Mouse (Mus musculus) heart, embryonic 10.5 days (tissue): Measurements from ENCODE around the gene Selenov. TPM values are rescaled to one million over a fixed set of nuclear protein-coding genes. Genes with fewer than 3 reads are reported as not detected.

Experiments used
- DNase-seq: peaks from one replicate; pipeline ENCODE4 v3.0.0-alpha.2; 2017; ENCODE audit warnings: low spot score
- H3K27ac ChIP-seq: fragments of 300-500 bp; sonication (generic); 2 replicates; pipeline ENCODE4 v1.5.1; 2016; ENCODE audit warnings: mild to moderate bottlenecking
- H3K27me3 ChIP-seq: fragments of 300-500 bp; sonication (generic); 2 replicates; pipeline ENCODE4 v1.6.1; 2016; ENCODE audit warnings: mild to moderate bottlenecking; ENCODE audit not compliant: poor library complexity, insufficient read depth, severe bottlenecking
- H3K36me3 ChIP-seq: fragments of 300-500 bp; sonication (generic); 2 replicates; pipeline ENCODE4 v1.6.1; 2016; ENCODE audit warnings: mild to moderate bottlenecking, moderate library complexity
- H3K4me1 ChIP-seq: fragments of 300-500 bp; sonication (generic); 2 replicates; pipeline ENCODE4 v1.6.1; 2016; ENCODE audit warnings: mild to moderate bottlenecking
- H3K4me3 ChIP-seq: fragments of 300-500 bp; sonication (generic); 2 replicates; pipeline ENCODE4 v1.5.1; 2016; ENCODE audit warnings: mild to moderate bottlenecking, moderate library complexity
- H3K9me3 ChIP-seq: fragments of 300-500 bp; sonication (generic); 2 replicates; pipeline ENCODE4 v1.6.1; 2016; ENCODE audit warnings: mild to moderate bottlenecking, moderate library complexity
- WGBS: fragments of 180-500 bp; shearing (Covaris S2); methylation state at CpG from one replicate; pipeline ENCODE4 v1.1.7; 2016; 5-methylcytosine and 5-hydroxymethylcytosine counted together
- polyA plus RNA-seq: library from polyadenylated mRNA; unstranded; fragments of >200 nt; fragmentation: Nextera tagmentation; extraction: Ambion mirVana; gene quantifications from 2 replicates; pipeline ENCODE4 v1.2.1, GENCODE M21; 2016

Gene Selenov
- polyA plus RNA-seq, 1 experiment from 2014 or later: not detected

- H3K27ac ChIP-seq: peak within 1 kb of the TSS; percentile 94
Observed at GRCm38 (mm10) chr7:28311926-28312543, 21.0 kb upstream of the Selenov start, which contains the start of gene Timm50. Gene Timm50 (minus strand): TSS chr7:28312072.

GRCm38 (mm10) chr7:28311151-28311925 is 20.4 kb upstream of the Selenov start:
- no peak for DNase-seq
- no peaks in the 10 kb centered on the region for H3K27me3 ChIP-seq
- H3K9me3 ChIP-seq: no peaks in the 10 kb centered on the region
- WGBS: 8% methylated on average over 35 of the region's 35 CpGs
- H3K4me1 ChIP-seq: peaks cover 11% of the 10 kb centered on the region
- peak overlapping the region; percentile 99 for H3K4me3 ChIP-seq
- H3K27ac ChIP-seq: peak overlapping the region; percentile 94
- H3K36me3 ChIP-seq: peaks cover 66% of the 10 kb centered on the region

More at GRCm38 (mm10) chr7:28311926-28312543, 21.0 kb upstream of the Selenov start, which contains the start of gene Timm50:
- DNase-seq: peak; percentile 98
- Histone ChIP-seq H3K9me3 (no peaks in the 10 kb centered on the region), H3K36me3 (peaks cover 66% of the 10 kb centered on the region), H3K4me1 (peaks cover 11% of the 10 kb centered on the region), H3K27me3 (no peaks in the 10 kb centered on the region), H3K4me3 (peak within 1 kb of the TSS; percentile 99)
- under 1% methylated on average over 45 of the region's 45 CpGs for WGBS

- WGBS: 65% methylated on average over 9 of the region's 9 CpGs
- H3K4me3 ChIP-seq: no peak overlapping the region
Observed at GRCm38 (mm10) chr7:28309737-28310136, 18.8 kb upstream of the Selenov start.

GRCm38 (mm10) chr7:28306216-28306615 is 15.2 kb upstream of the Selenov start:
- DNase-seq: no peak
- no peak overlapping the region for H3K27ac ChIP-seq
- H3K4me1 ChIP-seq: peaks cover 24% of the 10 kb centered on the region
- H3K27me3 ChIP-seq: peaks cover 28% of the 10 kb centered on the region
- H3K4me3 ChIP-seq: no peak overlapping the region
- 87% methylated on average over 8 of the region's 8 CpGs for WGBS
- H3K9me3 ChIP-seq: no peaks in the 10 kb centered on the region
- peaks cover 61% of the 10 kb centered on the region for H3K36me3 ChIP-seq

More at GRCm38 (mm10) chr7:28309737-28310136, 18.8 kb upstream of the Selenov start:
- no peak for DNase-seq
- Histone ChIP-seq H3K4me1 (peaks cover 11% of the 10 kb centered on the region), H3K9me3 (no peaks in the 10 kb centered on the region), H3K27me3 (no peaks in the 10 kb centered on the region), H3K27ac (no peak overlapping the region), H3K36me3 (peaks cover 66% of the 10 kb centered on the region)

- Histone ChIP-seq H3K4me1 (peaks cover 21% of the 10 kb centered on the region), H3K9me3 (no peaks in the 10 kb centered on the region), H3K27ac (no peak overlapping the region), H3K27me3 (peaks cover 34% of the 10 kb centered on the region), H3K4me3 (no peak overlapping the region), H3K36me3 (peaks cover 61% of the 10 kb centered on the region)
- no peak for DNase-seq
- 93% methylated on average over 10 of the region's 10 CpGs for WGBS
Observed at GRCm38 (mm10) chr7:28305641-28306040, 14.7 kb upstream of the Selenov start.

- DNase-seq: no peak
- peaks cover 72% of the 10 kb centered on the region for H3K27me3 ChIP-seq
- WGBS: 2% methylated on average over 30 of the region's 30 CpGs
- peaks cover 25% of the 10 kb centered on the region for H3K36me3 ChIP-seq
- H3K9me3 ChIP-seq: no peaks in the 10 kb centered on the region
- H3K4me3 ChIP-seq: peak within 1 kb of the TSS; percentile 51
- H3K4me1 ChIP-seq: peaks cover 21% of the 10 kb centered on the region
- no peak within 1 kb of the TSS for H3K27ac ChIP-seq
Observed at GRCm38 (mm10) chr7:28301616-28302433, 10.8 kb upstream of the Selenov start, which contains the start of gene Dll3. Gene Dll3 (minus strand): TSS chr7:28302238.

- H3K27me3 ChIP-seq: peaks cover 99% of the 10 kb centered on the region
- H3K27ac ChIP-seq: no peak overlapping the region
- H3K36me3 ChIP-seq: no peaks in the 10 kb centered on the region
- H3K4me3 ChIP-seq: peak overlapping the region; percentile 19; the same call in 1 of the 2 replicates
- WGBS: 39% methylated on average over 43 of the region's 43 CpGs
- no peak for DNase-seq
- peaks cover 30% of the 10 kb centered on the region for H3K4me1 ChIP-seq
- no peaks in the 10 kb centered on the region for H3K9me3 ChIP-seq
Observed at GRCm38 (mm10) chr7:28298837-28299625, 8.0 kb upstream of the Selenov start.

GRCm38 (mm10) chr7:28294481-28294880 is 3.5 kb upstream of the Selenov start:
- WGBS: 17% methylated on average over 63 of the region's 63 CpGs
- H3K27me3 ChIP-seq: peaks cover 100% of the 10 kb centered on the region
- no peaks in the 10 kb centered on the region for H3K9me3 ChIP-seq
- peaks cover 28% of the 10 kb centered on the region for H3K4me1 ChIP-seq
- H3K27ac ChIP-seq: peak overlapping the region; percentile 78
- no peaks in the 10 kb centered on the region for H3K36me3 ChIP-seq
- peak overlapping the region; percentile 64 for H3K4me3 ChIP-seq
- peak; percentile 84 for DNase-seq

- WGBS: under 1% methylated on average over 18 of the region's 18 CpGs
- H3K4me3 ChIP-seq: peak overlapping the region; percentile 55
- H3K27ac ChIP-seq: no peak overlapping the region
- H3K27me3 ChIP-seq: peaks cover 84% of the 10 kb centered on the region
- H3K9me3 ChIP-seq: no peaks in the 10 kb centered on the region
- DNase-seq: no peak
- H3K4me1 ChIP-seq: peaks cover 23% of the 10 kb centered on the region
- no peaks in the 10 kb centered on the region for H3K36me3 ChIP-seq
Observed at GRCm38 (mm10) chr7:28290165-28290564, 821 bp downstream of the Selenov start.

GRCm38 (mm10) chr7:28280630-28281029 is 10.4 kb downstream of the Selenov start:
- H3K36me3 ChIP-seq: no peaks in the 10 kb centered on the region
- no peaks in the 10 kb centered on the region for H3K9me3 ChIP-seq
- H3K27ac ChIP-seq: no peak overlapping the region
- WGBS: 69% methylated on average over 7 of the region's 7 CpGs
- H3K4me1 ChIP-seq: peaks cover 6% of the 10 kb centered on the region; the same call in 1 of the 2 replicates
- no peak for DNase-seq
- no peak overlapping the region for H3K4me3 ChIP-seq
- no peaks in the 10 kb centered on the region for H3K27me3 ChIP-seq

GRCm38 (mm10) chr7:28278279-28278652 is 12.7 kb downstream of the Selenov start:
- Histone ChIP-seq H3K27ac (peak overlapping the region; percentile 93), H3K9me3 (no peaks in the 10 kb centered on the region), H3K4me1 (peaks cover 6% of the 10 kb centered on the region; the same call in 1 of the 2 replicates), H3K4me3 (peak overlapping the region; percentile 72), H3K36me3 (0 out of 2 replicates have a peak, but pooled peaks cover under 1% of the 10 kb centered on the region), H3K27me3 (no peaks in the 10 kb centered on the region)
- 85% methylated on average over 7 of the region's 7 CpGs for WGBS
- DNase-seq: no peak
